Mouse (Mus musculus) CH12.LX (cell line): Measurements from ENCODE around the gene Rab6a. TPM values are rescaled to one million over a fixed set of nuclear protein-coding genes. Genes with fewer than 3 reads are reported as not detected.
A peak's percentile ranks its signal among the peaks of the same experiment; 100 is the strongest.

Experiments
- DNase-seq: peaks from one replicate; pipeline ENCODE4 v3.0.0-alpha.2; 2013; ENCODE audit errors: extremely low read depth
- H3K27ac ChIP-seq: 2 replicates; pipeline ENCODE4 v1.5.1; 2012; ENCODE audit warnings: low read depth, mild to moderate bottlenecking, control low read depth, moderate library complexity; ENCODE audit not compliant: insufficient read depth
- H3K27me3 ChIP-seq: replicated peaks from 2 replicates; pipeline ENCODE3; 2012; ENCODE audit warnings: inconsistent platforms
- H3K36me3 ChIP-seq, 2 experiments: replicated peaks in 1 of 2; 2 replicates each; pipeline versions ENCODE3 to v1.6.1; 2012; ENCODE audit warnings: inconsistent platforms in 1 of 2, low read length in 1 of 2, mild to moderate bottlenecking in 1 of 2, mixed read lengths in 1 of 2, moderate library complexity in 1 of 2; ENCODE audit not compliant: control insufficient read depth in 1 of 2, insufficient read depth in 1 of 2
- H3K4me1 ChIP-seq, 2 experiments: 2 replicates each; pipeline ENCODE4 v1.6.1; 2012; ENCODE audit warnings: inconsistent platforms in 1 of 2, moderate library complexity in 1 of 2; ENCODE audit not compliant: insufficient read depth in 2 of 2, control insufficient read depth in 1 of 2
- H3K4me2 ChIP-seq: 2 replicates; pipeline ENCODE4 v1.6.1; 2012; ENCODE audit warnings: low read depth, mild to moderate bottlenecking, control low read depth; ENCODE audit not compliant: poor library complexity, insufficient read depth, severe bottlenecking
- H3K4me3 ChIP-seq, 3 experiments: fragments of 150-350 bp in 1 of 3; sonication (generic) in 1 of 3; replicated peaks in 1 of 3; 2 replicates each; pipeline versions ENCODE3 to v1.5.1; 2011 to 2012; ENCODE audit warnings: low read depth in 2 of 3, low read length in 2 of 3, mild to moderate bottlenecking in 2 of 3, moderate library complexity in 2 of 3, control low read depth in 1 of 3, improper control_type of control experiment in 1 of 3, inconsistent platforms in 1 of 3, mixed read lengths in 1 of 3; ENCODE audit not compliant: poor library complexity in 1 of 3
- H3K79me2 ChIP-seq: replicated peaks from 2 replicates; pipeline ENCODE4 v1.6.1; 2012; ENCODE audit warnings: mild to moderate bottlenecking, moderate library complexity; ENCODE audit not compliant: control insufficient read depth, poor library complexity, insufficient read depth, severe bottlenecking; ENCODE audit errors: extremely low read depth
- H3K9ac ChIP-seq: 2 replicates; pipeline ENCODE4 v1.6.1; 2012; ENCODE audit warnings: low read depth, mild to moderate bottlenecking, control low read depth, moderate library complexity; ENCODE audit not compliant: insufficient read depth
- H3K9me3 ChIP-seq: replicated peaks from 2 replicates; pipeline ENCODE3; 2012; ENCODE audit warnings: low read length, inconsistent platforms, mixed read lengths
- CHD2 ChIP-seq: IDR thresholded peaks from 2 replicates; pipeline ENCODE4 v1.6.1; 2011; ENCODE audit warnings: low read length, improper control_type of control experiment
- CTCF ChIP-seq, 2 experiments: IDR thresholded peaks in 1 of 2; conservative IDR thresholded peaks in 1 of 2; 2 replicates each; pipeline ENCODE4 v1.5.1; 2011 to 2012; ENCODE audit warnings: low read depth in 2 of 2, low read length in 2 of 2, improper control_type of control experiment in 1 of 2, inconsistent platforms in 1 of 2, mild to moderate bottlenecking in 1 of 2, moderate library complexity in 1 of 2
- ELF1 ChIP-seq: IDR thresholded peaks from 2 replicates; pipeline ENCODE4 v1.6.1; 2014; ENCODE audit warnings: low read depth, mild to moderate bottlenecking, inconsistent platforms, low read length, improper control_type of control experiment
- EP300 ChIP-seq: IDR thresholded peaks from 2 replicates; pipeline ENCODE4 v1.6.1; 2011; ENCODE audit warnings: low read length, improper control_type of control experiment
- ETS1 ChIP-seq: conservative IDR thresholded peaks from 2 replicates; pipeline ENCODE4 v1.6.1; 2012; ENCODE audit warnings: low read depth, mild to moderate bottlenecking, inconsistent platforms, low read length, improper control_type of control experiment, moderate library complexity
- JUN ChIP-seq: IDR thresholded peaks from 2 replicates; pipeline ENCODE4 v1.6.1; 2011; ENCODE audit warnings: low read depth, mild to moderate bottlenecking, low read length, improper control_type of control experiment, moderate library complexity; ENCODE audit not compliant: insufficient read depth
- JUND ChIP-seq: conservative IDR thresholded peaks from 2 replicates; pipeline ENCODE4 v1.6.1; 2011; ENCODE audit warnings: low read depth, low read length, improper control_type of control experiment
- KAT2A ChIP-seq: IDR thresholded peaks from 2 replicates; pipeline ENCODE4 v1.6.1; 2012; ENCODE audit warnings: low read length, improper control_type of control experiment, inconsistent platforms; ENCODE audit not compliant: insufficient replicate concordance
- MAFK ChIP-seq: IDR thresholded peaks from 2 replicates; pipeline ENCODE4 v1.6.1; 2011; ENCODE audit warnings: low read length, improper control_type of control experiment; ENCODE audit not compliant: insufficient replicate concordance
- MAX ChIP-seq: IDR thresholded peaks from 2 replicates; pipeline ENCODE4 v1.6.1; 2011; ENCODE audit warnings: low read length, improper control_type of control experiment
- MAZ ChIP-seq: IDR thresholded peaks from 2 replicates; pipeline ENCODE4 v1.6.1; 2012; ENCODE audit warnings: low read depth, mild to moderate bottlenecking, inconsistent platforms, low read length, improper control_type of control experiment, moderate library complexity
- MYC ChIP-seq: IDR thresholded peaks from 2 replicates; pipeline ENCODE4 v1.6.1; 2011; ENCODE audit warnings: low read depth, mild to moderate bottlenecking, improper control_type of control experiment, low read length
- NELFE ChIP-seq: IDR thresholded peaks from 2 replicates; pipeline ENCODE4 v1.6.1; 2011; ENCODE audit warnings: low read depth, low read length, improper control_type of control experiment
- TBP ChIP-seq: conservative IDR thresholded peaks from 2 replicates; pipeline ENCODE4 v1.6.1; 2011; ENCODE audit warnings: low read depth, low read length, improper control_type of control experiment
- USF2 ChIP-seq: conservative IDR thresholded peaks from 2 replicates; pipeline ENCODE4 v1.6.1; 2011; ENCODE audit warnings: low read depth, low read length, improper control_type of control experiment
- ZC3H11A ChIP-seq: IDR thresholded peaks from 2 replicates; pipeline ENCODE4 v1.6.1; 2012; ENCODE audit warnings: low read depth, mild to moderate bottlenecking, inconsistent platforms, low read length, improper control_type of control experiment
- ZKSCAN1 ChIP-seq: IDR thresholded peaks from 2 replicates; pipeline ENCODE4 v1.6.1; 2012; ENCODE audit warnings: low read depth, inconsistent platforms, low read length, improper control_type of control experiment, borderline replicate concordance
- ZMIZ1 ChIP-seq: IDR thresholded peaks from 2 replicates; pipeline ENCODE4 v1.6.1; 2012; ENCODE audit warnings: low read depth, mild to moderate bottlenecking, inconsistent platforms, low read length, improper control_type of control experiment
- dilution Hi-C: fragments of 300-500 bp; cut with MboI; formaldehyde crosslinking; loops from 2 replicates; pipeline ENCODE4 v1.14.3; 2020; ENCODE audit warnings: low sequenced_read_pairs; ENCODE audit not compliant: extremely low pct_unique_long_range_greater_than_20kb, extremely low pct_ligation_motif_present
- in situ Hi-C: fragments of 300-500 bp; cut with MboI; formaldehyde crosslinking; loops from 3 replicates; pipeline ENCODE4 v1.14.3; 2019; ENCODE audit warnings: low sequenced_read_pairs, low pct_ligation_motif_present, low pct_unique_long_range_greater_than_20kb, mixed read lengths
- polyA plus RNA-seq: library from polyadenylated mRNA; unstranded; fragments of >175 nt; gene quantifications from 2 replicates; pipeline ENCODE4 v1.2.1, GENCODE M21; 2012; ENCODE audit warnings: low read depth; ENCODE audit not compliant: insufficient read length
- total RNA-seq, 2 experiments: library from RNA; depleted of rRNA; stranded (reverse); fragments of 300-350 nt in 1 of 2; fragments of >200 nt in 1 of 2; gene quantifications; 2 replicates each; pipeline ENCODE4 v1.2.3; 2012 to 2014

Rab6a gene
- total and polyA plus RNA-seq, 3 experiments: 11.1 to 30.7 (median 30.7) TPM

GRCm38 (mm10) chr7:100622277-100622676, 15.1 kb downstream of the Rab6a start:
- Histone ChIP-seq H3K4me2 (no peak overlapping the region), H3K9ac (no peak overlapping the region), H3K36me3 (peaks cover 2 to 7% of the 10 kb centered on the region in 2 experiments), H3K4me1 (peaks cover 0 to 8% of the 10 kb centered on the region in 2 experiments; a peak in 2 of 4 replicates), H3K9me3 (no peaks in the 10 kb centered on the region), H3K27ac (no peak overlapping the region), H3K79me2 (peaks cover 2% of the 10 kb centered on the region; the same call in 1 of the 2 replicates), H3K27me3 (no peaks in the 10 kb centered on the region), H3K4me3 (no peak overlapping the region)
- in situ Hi-C loops (no loop called here), dilution Hi-C loops (no loop called here)
- peak; percentile 32 for DNase-seq
- no peak for TF ChIP-seq ZC3H11A
- no peak for TF ChIP-seq ZKSCAN1
- peak; percentile 30 to 56; a peak in 3 of 4 replicates for TF ChIP-seq CTCF (conservative IDR thresholded peaks at IDR 0.05 in 1 of 2, IDR thresholded peaks at IDR 0.05 in 1 of 2; ENCODE audit: low read depth in 2 of 2, low read length in 2 of 2)

GRCm38 (mm10) chr7:100624538-100624937, 17.3 kb downstream of the Rab6a start:
- peaks cover 0 to 8% of the 10 kb centered on the region in 2 experiments; a peak in 2 of 4 replicates for H3K4me1 ChIP-seq
- H3K4me2 ChIP-seq: no peak overlapping the region
- peaks cover 2% of the 10 kb centered on the region; the same call in 1 of the 2 replicates for H3K79me2 ChIP-seq
- no peak overlapping the region for H3K27ac ChIP-seq
- no peak for DNase-seq
- peaks cover under 1 to 3% of the 10 kb centered on the region in 2 experiments for H3K36me3 ChIP-seq
- TF ChIP-seq ZKSCAN1 (no peak), KAT2A (no peak), MYC (no peak), MAFK (no peak), CHD2 (no peak), ELF1 (no peak), NELFE (no peak), JUND (no peak), USF2 (no peak), MAX (no peak), ZMIZ1 (no peak), MAZ (no peak), ETS1 (no peak), JUN (no peak), TBP (no peak), EP300 (no peak)
- TF ChIP-seq, all 38 proteins: peak for 0
- Histone ChIP-seq H3K27me3 (no peaks in the 10 kb centered on the region), H3K4me3 (no peak overlapping the region), H3K9me3 (no peaks in the 10 kb centered on the region), H3K9ac (no peak overlapping the region)
- in situ Hi-C loops: no loop called here
- dilution Hi-C loops: no loop called here
